In genomic region chrX:56456379-56456778, GRCm38 (mm10) we compare ENCODE assay signal across 9 mouse cellular contexts. TPM values are rescaled to one million over a fixed set of nuclear protein-coding genes. Genes with fewer than 3 reads are reported as not detected.
DNase-seq lines count a peak whose midpoint lies in the region; ATAC-seq and TF ChIP-seq lines count a peak whose summit lies in the region.
"Had no signal": no experiment of that assay in that cellular context is flagged by ENCODE, and none has a peak within 500 bp of the region (broad histone marks: within the 10 kb centered on the region; RNA-seq: fewer than 3 reads in every experiment).

No protein-coding gene starts in this region.

- peaks cover 20% of the 10 kb centered on the region for H3K4me1 ChIP-seq in megakaryocyte, embryonic 14.5 days
- H3K4me1 ChIP-seq in limb, embryonic 14.5 days (ENCODE audit: control insufficient read depth, insufficient read depth, low read length): no peaks in the 10 kb centered on the region

- peak overlapping the region; percentile 98 for H3K4me3 ChIP-seq in megakaryocyte, embryonic 14.5 days (replicated peaks)
- H3K4me3 ChIP-seq in limb, embryonic 14.5 days (replicated peaks; ENCODE audit: low read length): peak overlapping the region; percentile 55

- peak overlapping the region; percentile 63; the same call in 1 of the 2 replicates for H3K27ac ChIP-seq in limb, embryonic 14.5 days (replicated peaks; ENCODE audit: low read depth, low read length)

- peak; percentile 17 for DNase-seq in cerebellum, adult 8-10 months
- no peak for DNase-seq in cerebellum, adult 11-12 months
- no peak for DNase-seq in limb, embryonic 14.5 days (ENCODE audit: low spot score)
- peak; percentile 16 for DNase-seq in spleen, postnatal 10 days (ENCODE audit: low spot score in 2 of 2)
- DNase-seq in left cerebral cortex, postnatal 25 days (ENCODE audit: low spot score in 2 of 2): no peak

- peaks cover 9% of the 10 kb centered on the region for H3K36me3 ChIP-seq in megakaryocyte, embryonic 14.5 days (replicated peaks; ENCODE audit: low read length)
- H3K36me3 ChIP-seq in limb, embryonic 14.5 days (ENCODE audit: control insufficient read depth, insufficient read depth, low read length): no peaks in the 10 kb centered on the region

- H3K9ac ChIP-seq in limb, embryonic 14.5 days (ENCODE audit: low read depth, low read length, severe bottlenecking): peak overlapping the region; percentile 25; the same call in 1 of the 2 replicates

- no peak for TF ChIP-seq POLR2A in limb, embryonic 14.5 days (IDR thresholded peaks at IDR 0.05; ENCODE audit: borderline replicate concordance, extremely low read depth, insufficient read depth, insufficient read length)

- ATAC-seq in megakaryocyte, adult 5-6 weeks (ENCODE audit: poor library complexity, severe bottlenecking): no peak
- peak; percentile 39 for ATAC-seq in erythroblast, adult 5-6 weeks (replicated peaks; ENCODE audit: low FRiP score, poor library complexity, severe bottlenecking)
- ATAC-seq in limb, embryonic 14.5 days (ENCODE audit: low FRiP score, low read depth): no peak

- H3K4me2 ChIP-seq in limb, embryonic 14.5 days (replicated peaks; ENCODE audit: low read depth, low read length, severe bottlenecking): peak overlapping the region; percentile 48

- peaks cover 14% of the 10 kb centered on the region for H3K27me3 ChIP-seq in megakaryocyte, embryonic 14.5 days (replicated peaks)
- H3K27me3 ChIP-seq in limb, embryonic 14.5 days (ENCODE audit: control insufficient read depth, insufficient read depth, low read length): no peaks in the 10 kb centered on the region

- intact Hi-C loops in left cerebral cortex, postnatal 25 days (cut with DNase I): loop anchor here (10.0 kb wide), 1 partner anchor 138 kb away; the partner anchor contains the start of gene Mmgt1

- WGBS in limb, embryonic 14.5 days: 24% methylated on average over 8 of the region's 8 CpGs

- H3K9me3 ChIP-seq in megakaryocyte, embryonic 14.5 days: no peaks in the 10 kb centered on the region
- no peaks in the 10 kb centered on the region for H3K9me3 ChIP-seq in limb, embryonic 14.5 days (ENCODE audit: control insufficient read depth, low read length)

RNA-seq across cellular contexts. Expression of gene Ints6l, which starts 1.7 kb away (rescaled TPM):
- 2.8 TPM in 1 of 2 replicates, not detected in the other for polyA plus RNA-seq in megakaryocyte, embryonic 14.5 days (2012; ENCODE audit: insufficient read depth, low replicate concordance)
- total RNA-seq in megakaryocyte, adult 5-6 weeks (2015): 155 and 175 TPM in 2 replicates
- total RNA-seq in megakaryocyte, adult 5-6 weeks (2017): 106 and 114 TPM in 2 replicates
- total RNA-seq in erythroblast, adult 5-6 weeks (2015; ENCODE audit: low replicate concordance): 234 and 283 TPM in 2 replicates
- 177 and 200 TPM in 2 replicates for total RNA-seq in erythroblast, adult 5-6 weeks (2017; ENCODE audit: low replicate concordance)
- polyA plus RNA-seq in limb, embryonic 14.5 days (2012; rRNA removed): 88.7 and 104 TPM in 2 replicates
- polyA plus RNA-seq in limb, embryonic 14.5 days (2014; fragmentation: Nextera tagmentation; extraction: Ambion mirVana): 27.9 and 32.5 TPM in 2 replicates
- 10 to 100 TPM; 27.6 to 30.0 TPM for total RNA-seq in left cerebral cortex, postnatal 25 days (2021)

RNA-seq across cellular contexts. Expression of gene Gm2174, which starts 8.6 kb away (rescaled TPM):
- not detected in 2 replicates for polyA plus RNA-seq in megakaryocyte, embryonic 14.5 days (2012; ENCODE audit: insufficient read depth, low replicate concordance)
- not detected in 2 replicates for total RNA-seq in megakaryocyte, adult 5-6 weeks (2015)
- total RNA-seq in megakaryocyte, adult 5-6 weeks (2017): 42.8 and 90.9 TPM in 2 replicates
- not detected in 2 replicates for total RNA-seq in erythroblast, adult 5-6 weeks (2015; ENCODE audit: low replicate concordance)
- 12.1 TPM in 1 of 2 replicates, not detected in the other for total RNA-seq in erythroblast, adult 5-6 weeks (2017; ENCODE audit: low replicate concordance)
- polyA plus RNA-seq in limb, embryonic 14.5 days (2012; rRNA removed): not detected in 2 replicates
- 2.5 and 3.3 TPM in 2 replicates for polyA plus RNA-seq in limb, embryonic 14.5 days (2014; fragmentation: Nextera tagmentation; extraction: Ambion mirVana)
- not detected for total RNA-seq in left cerebral cortex, postnatal 25 days (2021)
- polyA plus RNA-seq: Patski had no signal

Comparison
In these comparisons a context has a peak if more than half of its experiments do, and no peak if none do; other contexts are left out.
1. DNase-seq: peak in cerebellum, adult 8-10 months (single experiment) and spleen, postnatal 10 days (2 of 2); none in cerebellum, adult 11-12 months (single experiment), limb, embryonic 14.5 days (single experiment) and left cerebral cortex, postnatal 25 days (0 of 2).